Mouse (Mus musculus): ENCODE measurements around the gene Prss22. TPM values are rescaled to one million over a fixed set of nuclear protein-coding genes. Genes with fewer than 3 reads are reported as not detected.

Prss22 gene
- total RNA-seq (2017) = not detected in 3 replicates

DNA sequence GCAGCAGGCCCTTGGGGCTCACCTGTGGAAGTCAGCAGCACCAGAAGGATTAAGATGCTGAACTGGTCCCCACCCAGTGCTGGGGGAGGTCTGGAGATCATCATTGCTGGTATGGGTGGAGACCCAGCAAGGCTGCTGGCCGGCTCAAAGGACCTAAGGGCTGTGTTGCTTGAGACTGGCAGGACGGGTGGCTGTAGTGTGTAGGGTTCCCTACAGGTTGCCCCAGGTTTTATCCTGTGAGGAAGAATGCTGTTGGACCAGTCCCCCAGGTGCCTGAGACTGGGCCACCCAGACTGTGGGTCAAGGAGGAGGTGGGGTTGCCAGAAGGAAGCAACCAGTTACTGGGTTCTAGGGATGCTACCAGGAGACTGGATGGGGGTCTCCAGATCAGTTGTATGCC is at the start of gene Prss22:
Gene Prss22 (minus strand): TSS at position 200 of the 400 bp plus-strand sequence.
- no peak for ATAC-seq (replicated peaks; ENCODE audit: insufficient number of reproducible peaks, low FRiP score, low TSS enrichment, poor library complexity, severe bottlenecking)

DNA sequence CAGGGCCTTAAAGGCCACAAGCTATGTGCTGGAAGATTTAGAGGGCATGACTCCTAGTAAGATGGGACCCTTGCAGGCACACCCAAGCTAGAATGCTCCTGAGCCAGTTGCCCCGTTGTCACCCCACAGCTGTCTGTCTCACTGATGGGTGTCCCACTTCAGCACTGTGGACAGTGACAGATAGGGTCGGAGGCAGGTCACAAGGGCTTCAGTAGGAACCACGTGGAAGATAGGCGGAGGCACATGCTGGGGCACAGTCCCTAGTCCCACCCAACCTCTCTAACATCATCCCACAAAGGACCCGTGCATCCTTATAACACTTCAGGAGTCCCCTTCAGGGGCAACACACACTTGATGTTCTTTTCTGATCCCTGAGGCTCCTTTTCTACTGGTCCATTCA is 48.1 kb upstream of the Prss22 start:
- ATAC-seq (replicated peaks; ENCODE audit: insufficient number of reproducible peaks, low FRiP score, low TSS enrichment, poor library complexity, severe bottlenecking) = no peak

DNA sequence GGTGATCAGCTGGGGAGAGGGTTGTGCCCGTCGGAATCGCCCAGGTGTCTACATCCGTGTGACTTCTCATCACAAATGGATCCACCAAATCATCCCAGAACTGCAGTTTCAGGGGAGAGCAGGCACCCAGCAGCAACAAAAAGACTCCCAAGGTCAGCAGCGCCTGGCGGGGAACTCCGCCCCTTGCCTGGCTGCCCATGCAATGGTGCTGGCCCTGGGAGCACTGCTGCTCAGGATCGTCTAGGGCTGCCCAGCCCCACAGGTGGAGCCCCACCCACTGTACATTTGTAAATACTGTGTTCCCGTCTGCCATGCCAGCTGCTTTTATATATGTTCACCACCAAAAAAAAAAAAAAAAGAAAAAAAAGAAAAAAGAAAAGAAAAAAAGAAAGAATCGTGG is 47.7 kb upstream of the Prss22 start:
- no peak for ATAC-seq (replicated peaks; ENCODE audit: insufficient number of reproducible peaks, low FRiP score, low TSS enrichment, poor library complexity, severe bottlenecking)

DNA sequence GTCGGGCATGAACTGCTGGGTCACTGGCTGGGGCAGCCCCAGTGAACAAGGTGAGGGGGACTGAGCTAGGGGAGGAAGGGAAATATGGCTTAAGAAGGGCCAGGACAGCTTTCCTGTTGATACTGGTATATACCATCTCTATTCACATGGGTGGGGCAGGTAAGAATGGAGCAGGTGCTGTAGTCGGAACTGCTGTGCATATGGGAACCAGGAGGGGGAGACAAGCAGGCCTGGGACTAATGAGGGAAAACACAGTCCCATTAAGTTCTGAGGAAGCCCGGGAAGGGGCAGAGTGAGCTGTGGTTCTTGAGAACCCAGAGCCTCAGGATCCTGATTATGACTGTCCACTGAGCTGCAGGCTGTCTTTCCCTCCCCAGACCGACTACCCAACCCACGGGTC is 46.6 kb upstream of the Prss22 start:
- no peak for ATAC-seq (replicated peaks; ENCODE audit: insufficient number of reproducible peaks, low FRiP score, low TSS enrichment, poor library complexity, severe bottlenecking)

DNA sequence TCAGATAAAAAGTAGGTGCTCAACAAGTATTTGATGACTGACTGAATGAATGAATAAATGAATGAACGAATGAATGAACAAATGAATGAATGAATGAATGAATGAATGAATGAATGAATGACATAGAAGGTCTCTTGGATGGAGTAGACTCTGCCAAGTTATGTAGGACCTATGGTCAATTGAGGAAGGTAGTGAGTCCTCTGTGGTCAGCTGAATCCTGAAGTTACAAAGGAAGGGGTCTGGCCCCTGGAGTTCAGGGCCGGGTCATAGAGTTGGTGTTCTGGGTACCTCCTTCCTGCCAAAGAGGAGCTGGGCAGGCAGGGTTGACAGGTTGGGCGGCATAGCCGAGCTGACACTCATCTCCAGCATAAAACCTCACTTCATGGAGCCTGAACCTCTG is 39.9 kb upstream of the Prss22 start, which contains the start of gene Prss27:
Gene Prss27 (plus strand): TSS at position 301 of the 400 bp plus-strand sequence.
- ATAC-seq (replicated peaks; ENCODE audit: insufficient number of reproducible peaks, low FRiP score, low TSS enrichment, poor library complexity, severe bottlenecking) = no peak

DNA sequence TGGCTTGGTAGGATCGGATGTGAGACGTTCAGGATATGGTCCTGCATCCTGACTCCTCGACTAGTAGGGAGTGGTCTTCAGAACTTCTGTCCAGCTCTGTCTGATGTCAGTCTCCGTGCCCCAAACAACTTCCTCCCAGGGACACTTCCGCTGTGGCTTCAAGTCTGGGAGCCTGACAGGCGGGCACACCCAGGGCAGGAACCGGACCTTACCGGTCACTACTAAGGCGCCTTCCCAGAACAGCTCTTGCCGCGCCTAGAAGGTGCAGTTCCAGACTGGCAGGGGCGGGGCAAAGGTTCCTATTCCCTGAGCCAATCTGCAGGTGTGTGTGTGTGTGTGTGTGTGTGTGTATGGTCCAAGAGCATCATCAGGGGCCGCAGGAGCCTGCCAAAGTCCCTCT is 39.5 kb upstream of the Prss22 start:
- peak; percentile 71 for ATAC-seq (replicated peaks; ENCODE audit: insufficient number of reproducible peaks, low FRiP score, low TSS enrichment, poor library complexity, severe bottlenecking)

DNA sequence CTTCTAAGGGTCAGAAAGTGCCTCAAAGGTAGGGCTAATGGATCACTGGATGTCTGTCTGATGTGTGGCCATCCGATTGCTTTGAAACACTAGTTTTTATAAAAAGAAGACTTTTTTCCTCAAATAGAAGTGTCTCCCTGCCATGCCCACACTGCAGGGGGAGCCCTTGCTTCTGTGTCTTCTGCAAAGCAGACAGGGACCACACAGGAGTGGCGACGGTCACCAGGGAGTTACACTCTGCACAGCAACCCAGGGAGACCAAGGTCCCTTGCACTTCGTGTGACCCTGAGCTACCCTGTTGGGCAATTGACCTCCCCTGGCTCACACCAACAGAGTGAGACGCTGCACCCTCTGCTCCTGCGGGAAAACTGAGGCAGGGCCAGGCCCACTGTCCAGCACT is 39.1 kb upstream of the Prss22 start:
- ATAC-seq (replicated peaks; ENCODE audit: insufficient number of reproducible peaks, low FRiP score, low TSS enrichment, poor library complexity, severe bottlenecking) = peak; percentile 54

DNA sequence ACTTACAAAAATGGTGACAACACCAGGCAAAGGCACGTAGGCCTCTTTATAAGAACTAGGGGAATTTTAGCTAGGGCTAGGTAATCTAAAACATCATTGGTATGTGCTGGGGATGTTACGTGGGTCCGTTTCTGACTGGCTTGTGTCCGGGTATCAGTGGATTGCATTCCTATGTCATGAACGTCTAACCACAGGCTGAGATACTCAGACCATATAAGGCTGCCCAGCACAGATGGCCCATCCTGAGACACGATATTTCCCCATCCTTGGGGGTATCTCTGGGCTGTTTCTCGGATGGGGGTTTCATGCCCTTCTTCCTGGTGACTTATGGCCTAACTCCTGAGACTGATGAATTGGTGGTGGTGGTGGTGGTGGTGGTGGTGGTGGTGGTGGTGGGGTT is 37.2 kb upstream of the Prss22 start:
- ATAC-seq (replicated peaks; ENCODE audit: insufficient number of reproducible peaks, low FRiP score, low TSS enrichment, poor library complexity, severe bottlenecking) = no peak

DNA sequence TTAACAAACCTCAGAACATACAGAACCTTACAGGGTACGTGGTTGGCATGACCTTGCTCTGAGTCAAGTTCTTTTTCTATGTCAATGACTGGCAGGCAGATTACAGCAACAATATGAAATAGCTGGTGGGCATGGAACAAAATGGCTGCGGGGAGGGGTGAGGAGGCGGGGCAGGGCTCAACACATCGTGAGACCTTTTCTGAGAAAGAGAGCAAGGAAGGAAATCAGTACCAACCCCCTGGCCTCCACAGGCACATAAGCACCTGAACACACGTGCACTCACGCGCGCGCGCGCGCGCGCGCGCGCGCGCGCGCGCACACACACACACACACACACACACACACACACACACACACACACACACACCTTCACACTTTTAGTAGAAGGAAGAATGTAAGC is 32.7 kb upstream of the Prss22 start:
- no peak for ATAC-seq (replicated peaks; ENCODE audit: insufficient number of reproducible peaks, low FRiP score, low TSS enrichment, poor library complexity, severe bottlenecking)

DNA sequence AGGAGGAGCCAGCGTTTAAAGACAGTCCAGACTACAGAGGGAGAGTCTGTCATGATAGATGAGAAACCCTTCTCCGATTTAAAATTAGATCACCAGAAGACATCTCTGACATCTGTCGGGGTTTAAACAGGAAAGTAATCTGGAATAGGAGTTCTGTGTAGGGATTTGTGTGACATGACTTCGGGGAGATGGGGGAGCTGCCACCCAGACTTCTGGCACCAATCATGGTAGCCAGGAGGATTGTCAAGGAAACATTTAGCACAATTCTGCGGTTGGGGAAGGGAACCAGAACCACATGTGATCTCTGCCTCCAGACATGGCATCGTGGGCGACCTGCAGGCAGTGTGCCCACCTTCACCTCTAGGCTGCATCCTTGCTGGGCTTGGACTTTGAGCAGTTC is 31.6 kb upstream of the Prss22 start:
- no peak for ATAC-seq (replicated peaks; ENCODE audit: insufficient number of reproducible peaks, low FRiP score, low TSS enrichment, poor library complexity, severe bottlenecking)

DNA sequence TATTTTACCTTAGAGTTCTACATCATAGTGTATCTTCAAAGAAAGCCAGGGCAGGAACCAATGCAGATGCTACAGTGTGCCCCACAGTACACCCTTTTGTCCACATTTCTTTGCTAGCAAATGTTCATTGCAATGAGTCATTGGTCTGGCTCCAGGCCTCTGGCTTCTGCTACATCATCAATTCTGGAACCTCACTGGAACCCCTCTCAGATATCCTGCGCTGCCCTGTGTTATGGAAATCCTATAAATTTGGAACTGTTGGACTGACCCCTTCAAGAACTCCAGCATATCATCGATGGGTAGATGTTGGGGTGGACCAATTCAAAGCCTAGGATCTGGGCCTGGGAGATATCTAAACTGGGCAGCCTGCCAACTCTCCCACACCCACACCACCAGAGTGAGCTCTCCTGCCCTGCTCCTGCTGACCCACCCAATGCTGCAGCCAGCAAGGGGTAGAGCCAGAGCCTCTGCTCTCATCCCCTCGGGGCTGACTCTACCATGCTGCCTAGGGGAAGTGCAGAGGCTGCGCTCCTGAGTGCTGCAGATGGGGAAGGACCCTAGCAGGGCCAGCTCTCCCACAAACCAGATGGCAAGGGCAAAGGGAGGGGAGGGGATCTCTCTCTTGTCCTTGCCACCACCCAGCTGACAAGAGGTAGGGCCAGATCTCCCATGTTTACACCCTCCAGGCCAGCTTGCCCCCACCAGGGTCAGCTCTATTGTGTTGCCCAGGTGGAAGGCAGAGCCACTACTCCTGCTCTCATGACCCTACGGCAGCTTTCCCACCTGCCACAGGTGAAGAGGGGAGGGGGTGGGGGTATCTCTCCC is 23.7 kb upstream of the Prss22 start:
- ATAC-seq (replicated peaks; ENCODE audit: insufficient number of reproducible peaks, low FRiP score, low TSS enrichment, poor library complexity, severe bottlenecking) = 0 out of 2 replicates have a peak, but pooled peaks have one; percentile 17

DNA sequence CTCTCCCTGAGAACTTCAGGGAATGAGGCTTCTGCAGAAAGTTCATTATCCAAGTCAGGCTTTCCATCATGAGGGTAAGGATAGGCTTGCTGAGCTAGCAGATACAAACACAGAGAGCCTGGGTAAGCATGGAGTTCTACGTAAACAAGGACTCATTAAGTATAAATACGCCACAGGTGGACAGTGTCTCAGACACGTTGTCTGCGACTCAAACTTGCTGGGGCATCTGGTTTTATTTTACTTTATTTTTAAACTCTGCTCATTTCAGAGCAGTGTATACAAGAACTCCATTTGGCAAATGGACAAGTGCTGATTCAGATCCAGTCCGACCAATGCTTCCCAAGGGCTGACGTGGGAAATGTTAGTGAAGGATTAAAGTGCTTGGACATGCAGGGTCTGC is 22.8 kb upstream of the Prss22 start:
- ATAC-seq (replicated peaks; ENCODE audit: insufficient number of reproducible peaks, low FRiP score, low TSS enrichment, poor library complexity, severe bottlenecking) = no peak

DNA sequence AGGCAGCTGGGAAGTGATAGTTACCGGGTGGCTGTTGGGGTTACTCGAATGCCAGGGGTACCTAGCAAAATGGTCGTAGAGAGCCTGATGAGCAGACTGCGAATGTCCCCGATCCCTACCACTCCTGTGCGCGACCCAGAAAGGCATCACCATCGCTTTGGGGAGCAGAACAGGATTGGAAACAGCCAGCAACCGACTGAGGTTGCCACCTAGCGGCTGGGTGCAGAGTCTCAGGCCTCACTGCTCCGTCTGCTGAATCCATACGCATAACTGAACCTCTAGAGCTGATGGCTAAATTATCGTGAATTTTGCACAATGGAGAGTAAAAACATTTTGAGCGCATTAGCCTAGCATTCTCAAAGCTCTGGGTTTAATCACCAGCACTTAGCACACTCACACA is 17.8 kb upstream of the Prss22 start:
- peak; percentile 73 for ATAC-seq (replicated peaks; ENCODE audit: insufficient number of reproducible peaks, low FRiP score, low TSS enrichment, poor library complexity, severe bottlenecking)

DNA sequence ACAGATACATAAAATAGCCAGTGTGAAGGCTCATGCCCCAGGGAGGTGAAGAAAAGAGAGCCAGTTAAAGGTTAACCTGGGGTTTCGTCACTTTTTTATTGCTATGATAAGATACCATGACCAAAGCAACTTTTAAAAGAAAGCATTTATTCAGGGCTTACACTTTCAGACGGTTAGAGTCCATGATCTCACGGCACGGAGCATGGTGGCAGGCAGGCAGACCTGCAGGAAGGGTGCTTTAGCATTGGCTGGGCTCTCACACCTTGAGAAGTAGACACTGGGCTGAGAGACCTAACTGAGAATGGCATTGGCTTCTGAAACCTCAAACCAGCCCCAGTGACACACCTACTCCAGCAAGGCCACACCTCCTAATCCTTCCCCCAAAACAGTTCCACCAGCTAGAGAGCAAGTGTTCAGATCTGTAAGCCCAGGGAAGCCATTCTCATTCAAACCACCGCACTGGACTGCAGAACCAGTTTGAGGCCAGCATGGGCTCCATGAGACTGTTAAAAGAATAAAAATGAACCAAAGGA is 16.6 kb upstream of the Prss22 start:
- ATAC-seq (replicated peaks; ENCODE audit: insufficient number of reproducible peaks, low FRiP score, low TSS enrichment, poor library complexity, severe bottlenecking) = no peak

DNA sequence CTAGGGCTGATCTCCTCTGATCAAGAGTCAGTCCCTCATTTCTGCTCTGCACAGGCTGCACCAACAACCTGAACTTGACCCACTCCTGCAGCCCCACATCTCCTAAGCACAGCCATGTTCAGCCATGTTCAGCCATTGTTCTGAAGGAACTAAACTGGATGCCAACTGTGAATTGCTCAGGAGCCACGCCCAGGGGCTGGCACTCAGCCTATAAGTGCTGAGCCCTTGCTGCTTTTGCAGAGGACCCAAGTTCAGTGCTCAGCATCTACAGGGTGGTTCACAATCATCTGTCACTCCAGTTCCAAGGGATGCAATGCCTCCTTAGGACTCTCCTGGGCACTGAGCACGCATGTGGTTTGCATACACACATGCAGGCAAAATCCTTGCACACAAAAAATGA is 15.0 kb upstream of the Prss22 start:
- ATAC-seq (replicated peaks; ENCODE audit: insufficient number of reproducible peaks, low FRiP score, low TSS enrichment, poor library complexity, severe bottlenecking) = no peak

DNA sequence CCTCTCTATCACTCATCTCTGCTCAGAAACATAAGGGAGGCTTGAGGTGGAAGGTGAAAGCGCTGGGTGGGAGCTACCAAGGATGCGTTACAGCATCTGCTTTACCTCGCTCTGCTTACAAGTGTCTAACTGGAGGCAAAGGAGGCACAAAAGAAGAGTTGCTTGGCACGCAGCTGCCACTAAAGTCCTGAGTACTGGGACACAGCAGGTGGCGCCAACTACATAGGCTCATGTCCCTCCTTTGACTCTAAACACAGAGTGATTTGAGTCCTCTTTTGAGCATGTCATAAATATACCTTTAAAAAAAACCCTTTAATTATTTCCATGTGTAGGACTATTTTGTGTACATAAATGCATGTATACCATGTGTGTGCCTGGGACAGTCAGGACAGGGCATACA is 11.7 kb upstream of the Prss22 start:
- no peak for ATAC-seq (replicated peaks; ENCODE audit: insufficient number of reproducible peaks, low FRiP score, low TSS enrichment, poor library complexity, severe bottlenecking)

DNA sequence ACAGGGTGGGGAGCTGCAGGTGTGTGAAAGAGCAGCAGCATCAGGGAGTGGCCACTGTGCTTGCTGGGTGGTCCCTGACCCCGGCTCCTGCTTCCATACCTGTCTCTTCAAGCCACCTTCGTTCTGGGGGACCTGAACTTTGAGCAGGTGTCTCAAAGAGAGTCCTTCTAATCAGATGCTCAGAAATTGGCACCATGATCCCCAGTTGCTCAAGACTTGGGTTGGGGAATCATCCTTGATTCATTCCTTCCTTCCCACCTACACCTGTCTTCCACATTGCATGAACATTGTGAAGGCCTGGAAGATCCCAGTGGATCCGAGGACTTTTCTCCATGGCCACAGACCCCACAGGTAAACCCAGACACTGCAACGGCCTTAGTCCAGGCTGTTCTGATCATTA is 10.2 kb upstream of the Prss22 start:
- no peak for ATAC-seq (replicated peaks; ENCODE audit: insufficient number of reproducible peaks, low FRiP score, low TSS enrichment, poor library complexity, severe bottlenecking)

DNA sequence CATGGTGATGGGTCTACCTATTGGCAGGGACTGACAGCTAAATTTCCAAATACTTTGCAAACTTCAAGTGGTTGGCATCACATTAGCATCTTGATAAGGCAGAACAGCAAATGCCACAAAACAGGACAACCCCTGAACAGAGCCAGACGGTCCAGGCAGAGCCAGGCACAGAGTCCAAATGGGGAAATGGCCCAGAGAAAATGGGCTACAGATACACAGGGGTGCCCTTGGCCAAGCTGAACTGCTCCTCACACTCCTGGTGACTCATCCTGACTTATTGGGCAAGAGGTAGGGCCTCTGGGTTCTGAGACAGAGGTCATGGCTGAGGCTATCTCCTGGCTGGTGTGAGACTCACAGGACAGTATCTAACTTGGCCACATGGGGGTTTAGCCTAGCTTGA is 9.5 kb upstream of the Prss22 start:
- ATAC-seq (replicated peaks; ENCODE audit: insufficient number of reproducible peaks, low FRiP score, low TSS enrichment, poor library complexity, severe bottlenecking) = peak; percentile 94

DNA sequence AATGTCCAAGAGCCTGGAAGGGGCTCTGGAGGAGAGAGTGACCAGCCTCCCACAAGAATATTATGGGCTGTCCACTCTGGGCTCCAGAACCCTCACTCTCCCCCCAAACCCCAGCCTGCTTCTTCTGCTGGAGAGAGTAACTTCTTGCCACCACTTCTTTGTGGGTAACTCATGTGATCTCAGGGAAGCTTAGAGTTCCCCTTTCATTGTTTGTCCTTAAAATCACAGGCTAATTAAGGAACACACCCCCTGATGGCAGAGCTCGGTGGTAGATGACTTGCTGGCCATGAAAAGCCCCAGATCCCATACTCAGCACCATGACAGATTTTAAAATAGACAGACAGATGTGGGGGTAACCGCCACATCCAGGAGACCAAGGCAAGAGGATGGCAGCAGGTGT is 9.0 kb upstream of the Prss22 start:
- ATAC-seq (replicated peaks; ENCODE audit: insufficient number of reproducible peaks, low FRiP score, low TSS enrichment, poor library complexity, severe bottlenecking) = peak; percentile 71

DNA sequence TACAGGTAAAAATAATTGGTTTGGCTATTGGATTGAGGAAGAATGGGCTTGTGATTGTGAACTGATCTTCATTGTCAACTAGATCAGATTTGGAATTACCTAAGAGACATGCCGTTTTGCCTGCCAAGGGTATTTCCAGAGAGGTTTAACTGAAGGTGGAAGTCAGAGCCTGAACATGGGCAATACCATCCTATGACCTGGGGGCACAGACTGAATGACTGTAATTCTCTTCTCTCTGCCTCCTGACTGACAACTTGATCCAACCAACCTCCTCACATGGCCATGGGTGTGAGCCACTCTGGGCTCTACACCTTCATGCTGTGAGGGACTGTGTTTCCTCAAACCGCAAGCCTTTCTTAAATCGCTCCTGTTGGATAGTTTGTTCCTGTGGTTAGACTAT is 7.1 kb upstream of the Prss22 start:
- ATAC-seq (replicated peaks; ENCODE audit: insufficient number of reproducible peaks, low FRiP score, low TSS enrichment, poor library complexity, severe bottlenecking) = no peak
